In the genomic region with DNA sequence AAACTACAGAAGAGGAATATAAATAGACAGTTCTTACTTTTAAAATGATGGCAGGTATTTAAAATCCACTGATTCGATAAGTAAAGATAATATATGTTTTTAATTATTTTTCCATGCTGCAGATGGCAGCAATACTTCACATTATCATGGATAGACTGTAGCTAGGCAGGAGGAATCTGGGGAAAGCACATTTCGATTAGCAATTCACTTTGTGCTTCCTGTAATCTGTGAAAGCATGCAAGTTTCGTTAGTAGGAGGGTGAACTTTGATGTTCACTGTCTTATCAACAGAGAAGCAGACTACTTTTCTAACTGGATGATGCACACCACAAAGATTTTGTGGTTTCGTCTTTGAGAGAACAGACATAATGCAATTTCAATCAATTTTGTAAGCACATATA, we compare ENCODE assay signal across 11 mouse cellular contexts. TPM values are rescaled to one million over a fixed set of nuclear protein-coding genes. Genes with fewer than 3 reads are reported as not detected.
A peak's percentile ranks its signal among the peaks of the same experiment; 100 is the strongest.
DNase-seq lines count a peak whose midpoint lies in the region; ATAC-seq and TF ChIP-seq lines count a peak whose summit lies in the region.
"Had no signal": no experiment of that assay in that cellular context is flagged by ENCODE, and none has a peak within 500 bp of the region (broad histone marks: within the 10 kb centered on the region; RNA-seq: fewer than 3 reads in every experiment).

No protein-coding gene starts in this region.

- H3K4me2 ChIP-seq in limb, embryonic 14.5 days (replicated peaks; ENCODE audit: low read depth, low read length, severe bottlenecking): no peak overlapping the region
- no peak overlapping the region for H3K4me2 ChIP-seq in liver, postnatal 0 days (ENCODE audit: low read depth, low read length)

- TF ChIP-seq CTCF in liver, postnatal 0 days (IDR thresholded peaks at IDR 0.05; ENCODE audit: low read depth): peak; percentile 46

- no peaks in the 10 kb centered on the region for H3K27me3 ChIP-seq in limb, embryonic 14.5 days (ENCODE audit: control insufficient read depth, insufficient read depth, low read length)
- H3K27me3 ChIP-seq in limb, embryonic 10.5 days (ENCODE audit: low read depth, poor library complexity, severe bottlenecking): no peaks in the 10 kb centered on the region
- no peaks in the 10 kb centered on the region for H3K27me3 ChIP-seq in liver, postnatal 0 days (ENCODE audit: insufficient read depth, low read length)

- peak; percentile 52; the same call in 1 of the 2 replicates for ATAC-seq in frontal cortex, adult (ENCODE audit: low TSS enrichment)
- no peak for ATAC-seq in limb, embryonic 14.5 days (ENCODE audit: low FRiP score, low read depth)
- peak; percentile 55 for ATAC-seq in liver, postnatal 0 days

- H3K9me3 ChIP-seq in limb, embryonic 14.5 days (ENCODE audit: control insufficient read depth, low read length): no peaks in the 10 kb centered on the region
- H3K9me3 ChIP-seq in limb, embryonic 10.5 days (replicated peaks): no peaks in the 10 kb centered on the region
- H3K9me3 ChIP-seq in liver, postnatal 0 days (ENCODE audit: low read length): no peaks in the 10 kb centered on the region

- no peaks in the 10 kb centered on the region for H3K4me1 ChIP-seq in limb, embryonic 14.5 days (ENCODE audit: control insufficient read depth, insufficient read depth, low read length)
- no peaks in the 10 kb centered on the region for H3K4me1 ChIP-seq in limb, embryonic 10.5 days
- H3K4me1 ChIP-seq in liver, postnatal 0 days (ENCODE audit: insufficient read depth): 0 out of 2 replicates have a peak, but pooled peaks cover 2% of the 10 kb centered on the region

- no peaks in the 10 kb centered on the region for H3K36me3 ChIP-seq in limb, embryonic 14.5 days (ENCODE audit: control insufficient read depth, insufficient read depth, low read length)
- H3K36me3 ChIP-seq in limb, embryonic 10.5 days: no peaks in the 10 kb centered on the region
- H3K36me3 ChIP-seq in liver, postnatal 0 days (replicated peaks; ENCODE audit: insufficient read depth, low read length): no peaks in the 10 kb centered on the region

- no peak for TF ChIP-seq POLR2A in limb, embryonic 14.5 days (IDR thresholded peaks at IDR 0.05; ENCODE audit: borderline replicate concordance, extremely low read depth, insufficient read depth, insufficient read length)

- TF ChIP-seq EP300 in liver, postnatal 0 days (IDR thresholded peaks at IDR 0.05; ENCODE audit: low read depth): peak; percentile 84

- no peak for DNase-seq in frontal cortex, postnatal 25 days (ENCODE audit: low spot score in 2 of 2)
- peak; percentile 23 for DNase-seq in limb, embryonic 14.5 days (ENCODE audit: low spot score)
- no peak for DNase-seq in limb, embryonic 10.5 days (ENCODE audit: low spot score)
- peak; percentile 19 for DNase-seq in MN1 (ENCODE audit: low spot score)
- no peak for DNase-seq in liver, postnatal 0 days
- no peak for DNase-seq in urinary bladder, postnatal 36 days (ENCODE audit: low spot score in 2 of 2)
- no peak for DNase-seq in urinary bladder, postnatal 10 days (ENCODE audit: low spot score)
- DNase-seq: adrenal gland, adult 2 months; cerebellum, adult 9-11 months; heart, adult 11 months had no signal

- H3K4me3 ChIP-seq in limb, embryonic 14.5 days (replicated peaks; ENCODE audit: low read length): no peak overlapping the region
- no peak overlapping the region for H3K4me3 ChIP-seq in limb, embryonic 10.5 days
- no peak overlapping the region for H3K4me3 ChIP-seq in liver, postnatal 0 days (ENCODE audit: low read depth, low read length)

- H3K27ac ChIP-seq in limb, embryonic 14.5 days (replicated peaks; ENCODE audit: low read depth, low read length): no peak overlapping the region
- no peak overlapping the region for H3K27ac ChIP-seq in limb, embryonic 10.5 days
- no peak overlapping the region for H3K27ac ChIP-seq in liver, postnatal 0 days (ENCODE audit: low read depth)

- no peak overlapping the region for H3K9ac ChIP-seq in limb, embryonic 14.5 days (ENCODE audit: low read depth, low read length, severe bottlenecking)
- H3K9ac ChIP-seq in liver, postnatal 0 days (replicated peaks): no peak overlapping the region

- 76% methylated on average over 4 of the region's 4 CpGs for WGBS in limb, embryonic 14.5 days
- whole genome bisulfite sequencing in limb, embryonic 10.5 days: 80% methylated on average over 4 of the region's 4 CpGs
- WGBS in liver, postnatal 0 days (ENCODE audit: insufficient replicate concordance): 34% methylated on average over 4 of the region's 4 CpGs

RNA-seq across cellular contexts. Expression of gene Plscr5, which starts 24.7 kb away (rescaled TPM):
- not detected in 2 replicates for polyA plus RNA-seq in limb, embryonic 14.5 days (2012; rRNA removed)
- polyA plus RNA-seq in limb, embryonic 14.5 days (2014; fragmentation: Nextera tagmentation; extraction: Ambion mirVana): not detected in 2 replicates
- not detected in 2 replicates for polyA plus RNA-seq in limb, embryonic 10.5 days (2016; fragmentation: Nextera tagmentation; extraction: Ambion mirVana)
- not detected in 2 replicates for polyA plus RNA-seq in liver, postnatal 0 days (2015; fragmentation: Nextera tagmentation; extraction: Ambion mirVana)
- polyA plus RNA-seq: adrenal gland, adult 2 months had no signal

RNA-seq across cellular contexts. Expression of gene Plscr1, which starts 32.1 kb away (rescaled TPM):
- 8.7 and 9.4 TPM in 2 replicates for polyA plus RNA-seq in limb, embryonic 14.5 days (2012; rRNA removed)
- polyA plus RNA-seq in limb, embryonic 14.5 days (2014; fragmentation: Nextera tagmentation; extraction: Ambion mirVana): 13.1 and 13.6 TPM in 2 replicates
- 34.2 and 34.8 TPM in 2 replicates for polyA plus RNA-seq in limb, embryonic 10.5 days (2016; fragmentation: Nextera tagmentation; extraction: Ambion mirVana)
- 38.8 and 47.1 TPM in 2 replicates for polyA plus RNA-seq in liver, postnatal 0 days (2015; fragmentation: Nextera tagmentation; extraction: Ambion mirVana)

RNA-seq across cellular contexts. Expression of gene Plscr2, which starts 57.9 kb away (rescaled TPM):
- 0.77 and 0.96 TPM in 2 replicates for polyA plus RNA-seq in limb, embryonic 14.5 days (2012; rRNA removed)
- 1.3 and 1.5 TPM in 2 replicates for polyA plus RNA-seq in limb, embryonic 14.5 days (2014; fragmentation: Nextera tagmentation; extraction: Ambion mirVana)
- 0.35 TPM in 1 of 2 replicates, not detected in the other for polyA plus RNA-seq in limb, embryonic 10.5 days (2016; fragmentation: Nextera tagmentation; extraction: Ambion mirVana)
- polyA plus RNA-seq in liver, postnatal 0 days (2015; fragmentation: Nextera tagmentation; extraction: Ambion mirVana): 2.2 and 2.3 TPM in 2 replicates

Comparison
In these comparisons a context has a peak if more than half of its experiments do, and no peak if none do; other contexts are left out.
1. DNase-seq: peak in limb, embryonic 14.5 days (single experiment) and MN1 (single experiment); none in frontal cortex, postnatal 25 days (0 of 2), limb, embryonic 10.5 days (single experiment), liver, postnatal 0 days (single experiment), urinary bladder, postnatal 36 days (0 of 2) and urinary bladder, postnatal 10 days (single experiment).